Mouse (Mus musculus) layer of hippocampus, adult 9-11 months (tissue): ENCODE measurements at regions not wholly inside any gene's neighbourhood (a gene's known extent, or its start where the extent isn't known, plus 50 kb on each side); places are given as distances from the start of the nearest gene placed in this dataset.

Source experiments
- DNase-seq: peaks from one replicate; pipeline ENCODE4 v3.0.0; 2022

- DNase-seq: no peak
Observed at GRCm38 (mm10) chr4:125439856-125440255, 50.6 kb upstream of the Grik3 start.

GRCm38 (mm10) chr4:125437161-125437822, 53.2 kb upstream of the Grik3 start:
- DNase-seq: no peak

- DNase-seq: no peak
Observed at GRCm38 (mm10) chr4:125433511-125433910, 57.0 kb upstream of the Grik3 start.

GRCm38 (mm10) chr4:125431648-125432047, 58.9 kb upstream of the Grik3 start:
- DNase-seq: no peak

GRCm38 (mm10) chr4:125430845-125431244, 59.7 kb upstream of the Grik3 start:
- DNase-seq: no peak

GRCm38 (mm10) chr4:125428736-125429135, 61.8 kb upstream of the Grik3 start:
- DNase-seq: no peak

GRCm38 (mm10) chr4:125420561-125421241, 69.8 kb upstream of the Grik3 start:
- DNase-seq: no peak

- DNase-seq: no peak
Observed at GRCm38 (mm10) chr4:125419491-125420255, 70.8 kb upstream of the Grik3 start.

- DNase-seq: no peak
Observed at GRCm38 (mm10) chr4:125415308-125415707, 75.2 kb upstream of the Grik3 start.

GRCm38 (mm10) chr4:125413833-125414719, 76.4 kb upstream of the Grik3 start:
- no peak for DNase-seq

- no peak for DNase-seq
Observed at GRCm38 (mm10) chr4:125410736-125411441, 79.6 kb upstream of the Grik3 start.

- DNase-seq: no peak
Observed at GRCm38 (mm10) chr4:125399376-125400112, 91.0 kb upstream of the Grik3 start.

GRCm38 (mm10) chr4:125397007-125397461, 93.5 kb upstream of the Grik3 start:
- peak; percentile 72 for DNase-seq

- DNase-seq: no peak
Observed at GRCm38 (mm10) chr4:125391269-125391668, 99.2 kb upstream of the Grik3 start.

- no peak for DNase-seq
Observed at GRCm38 (mm10) chr4:125385811-125386210, 104.7 kb upstream of the Grik3 start.

GRCm38 (mm10) chr4:125364011-125364410, 126.5 kb upstream of the Grik3 start:
- no peak for DNase-seq

- DNase-seq: no peak
Observed at GRCm38 (mm10) chr4:125361611-125362520, 128.6 kb upstream of the Grik3 start.

GRCm38 (mm10) chr4:125358356-125358755, 132.1 kb upstream of the Grik3 start:
- DNase-seq: no peak

- peak; percentile 85 for DNase-seq
Observed at GRCm38 (mm10) chr4:125356441-125356840, 134.1 kb upstream of the Grik3 start.

- no peak for DNase-seq
Observed at GRCm38 (mm10) chr4:125354742-125355141, 135.8 kb upstream of the Grik3 start.
